Mouse (Mus musculus) CH12.LX (cell line): Measurements from ENCODE around the gene Dixdc1. TPM values are rescaled to one million over a fixed set of nuclear protein-coding genes. Genes with fewer than 3 reads are reported as not detected.

Experiments
- DNase-seq: peaks from one replicate; pipeline ENCODE4 v3.0.0-alpha.2; 2013; ENCODE audit errors: extremely low read depth
- H3K27ac ChIP-seq: 2 replicates; pipeline ENCODE4 v1.5.1; 2012; ENCODE audit warnings: low read depth, mild to moderate bottlenecking, control low read depth, moderate library complexity; ENCODE audit not compliant: insufficient read depth
- H3K27me3 ChIP-seq: replicated peaks from 2 replicates; pipeline ENCODE3; 2012; ENCODE audit warnings: inconsistent platforms
- H3K36me3 ChIP-seq, 2 experiments: replicated peaks in 1 of 2; 2 replicates each; pipeline versions ENCODE3 to v1.6.1; 2012; ENCODE audit warnings: inconsistent platforms in 1 of 2, low read length in 1 of 2, mild to moderate bottlenecking in 1 of 2, mixed read lengths in 1 of 2, moderate library complexity in 1 of 2; ENCODE audit not compliant: control insufficient read depth in 1 of 2, insufficient read depth in 1 of 2
- H3K4me1 ChIP-seq, 2 experiments: 2 replicates each; pipeline ENCODE4 v1.6.1; 2012; ENCODE audit warnings: inconsistent platforms in 1 of 2, moderate library complexity in 1 of 2; ENCODE audit not compliant: insufficient read depth in 2 of 2, control insufficient read depth in 1 of 2
- H3K4me2 ChIP-seq: 2 replicates; pipeline ENCODE4 v1.6.1; 2012; ENCODE audit warnings: low read depth, mild to moderate bottlenecking, control low read depth; ENCODE audit not compliant: poor library complexity, insufficient read depth, severe bottlenecking
- H3K4me3 ChIP-seq, 3 experiments: fragments of 150-350 bp in 1 of 3; sonication (generic) in 1 of 3; replicated peaks in 1 of 3; 2 replicates each; pipeline versions ENCODE3 to v1.5.1; 2011 to 2012; ENCODE audit warnings: low read depth in 2 of 3, low read length in 2 of 3, mild to moderate bottlenecking in 2 of 3, moderate library complexity in 2 of 3, control low read depth in 1 of 3, improper control_type of control experiment in 1 of 3, inconsistent platforms in 1 of 3, mixed read lengths in 1 of 3; ENCODE audit not compliant: poor library complexity in 1 of 3
- H3K79me2 ChIP-seq: replicated peaks from 2 replicates; pipeline ENCODE4 v1.6.1; 2012; ENCODE audit warnings: mild to moderate bottlenecking, moderate library complexity; ENCODE audit not compliant: control insufficient read depth, poor library complexity, insufficient read depth, severe bottlenecking; ENCODE audit errors: extremely low read depth
- H3K9ac ChIP-seq: 2 replicates; pipeline ENCODE4 v1.6.1; 2012; ENCODE audit warnings: low read depth, mild to moderate bottlenecking, control low read depth, moderate library complexity; ENCODE audit not compliant: insufficient read depth
- H3K9me3 ChIP-seq: replicated peaks from 2 replicates; pipeline ENCODE3; 2012; ENCODE audit warnings: low read length, inconsistent platforms, mixed read lengths
- CHD2 ChIP-seq: IDR thresholded peaks from 2 replicates; pipeline ENCODE4 v1.6.1; 2011; ENCODE audit warnings: low read length, improper control_type of control experiment
- CTCF ChIP-seq, 2 experiments: IDR thresholded peaks in 1 of 2; conservative IDR thresholded peaks in 1 of 2; 2 replicates each; pipeline ENCODE4 v1.5.1; 2011 to 2012; ENCODE audit warnings: low read depth in 2 of 2, low read length in 2 of 2, improper control_type of control experiment in 1 of 2, inconsistent platforms in 1 of 2, mild to moderate bottlenecking in 1 of 2, moderate library complexity in 1 of 2
- ELF1 ChIP-seq: IDR thresholded peaks from 2 replicates; pipeline ENCODE4 v1.6.1; 2014; ENCODE audit warnings: low read depth, mild to moderate bottlenecking, inconsistent platforms, low read length, improper control_type of control experiment
- HCFC1 ChIP-seq: IDR thresholded peaks from 2 replicates; pipeline ENCODE4 v1.6.1; 2012; ENCODE audit warnings: low read depth, mild to moderate bottlenecking, inconsistent platforms, low read length, improper control_type of control experiment
- JUND ChIP-seq: conservative IDR thresholded peaks from 2 replicates; pipeline ENCODE4 v1.6.1; 2011; ENCODE audit warnings: low read depth, low read length, improper control_type of control experiment
- MAX ChIP-seq: IDR thresholded peaks from 2 replicates; pipeline ENCODE4 v1.6.1; 2011; ENCODE audit warnings: low read length, improper control_type of control experiment
- MEF2A ChIP-seq: IDR thresholded peaks from 2 replicates; pipeline ENCODE4 v1.6.1; 2014; ENCODE audit warnings: low read depth, mild to moderate bottlenecking, inconsistent platforms, low read length, improper control_type of control experiment, borderline replicate concordance
- NRF1 ChIP-seq: IDR thresholded peaks from 2 replicates; pipeline ENCODE4 v1.6.1; 2014; ENCODE audit warnings: low read depth, mild to moderate bottlenecking, inconsistent platforms, low read length, improper control_type of control experiment, moderate library complexity
- PAX5 ChIP-seq: IDR thresholded peaks from 2 replicates; pipeline ENCODE4 v1.6.1; 2012; ENCODE audit warnings: low read length, inconsistent platforms, mixed read lengths
- POLR2AphosphoS2 ChIP-seq: IDR thresholded peaks from 2 replicates; pipeline ENCODE4 v1.6.1; 2011; ENCODE audit warnings: low read depth, low read length, improper control_type of control experiment
- RAD21 ChIP-seq: IDR thresholded peaks from 2 replicates; pipeline ENCODE4 v1.6.1; 2011; ENCODE audit warnings: low read depth, mild to moderate bottlenecking, low read length, improper control_type of control experiment, moderate library complexity
- RCOR1 ChIP-seq: conservative IDR thresholded peaks from 2 replicates; pipeline ENCODE4 v1.6.1; 2012; ENCODE audit warnings: low read depth, mild to moderate bottlenecking, inconsistent platforms, low read length, improper control_type of control experiment
- SMC3 ChIP-seq: IDR thresholded peaks from 2 replicates; pipeline ENCODE4 v1.6.1; 2011; ENCODE audit warnings: low read depth, low read length, improper control_type of control experiment
- TBP ChIP-seq: conservative IDR thresholded peaks from 2 replicates; pipeline ENCODE4 v1.6.1; 2011; ENCODE audit warnings: low read depth, low read length, improper control_type of control experiment
- UBTF ChIP-seq: IDR thresholded peaks from 2 replicates; pipeline ENCODE4 v1.6.1; 2012; ENCODE audit warnings: low read depth, mild to moderate bottlenecking, inconsistent platforms, low read length, improper control_type of control experiment, moderate library complexity
- USF2 ChIP-seq: conservative IDR thresholded peaks from 2 replicates; pipeline ENCODE4 v1.6.1; 2011; ENCODE audit warnings: low read depth, low read length, improper control_type of control experiment
- dilution Hi-C: fragments of 300-500 bp; cut with MboI; formaldehyde crosslinking; loops from 2 replicates; pipeline ENCODE4 v1.14.3; 2020; ENCODE audit warnings: low sequenced_read_pairs; ENCODE audit not compliant: extremely low pct_unique_long_range_greater_than_20kb, extremely low pct_ligation_motif_present
- in situ Hi-C: fragments of 300-500 bp; cut with MboI; formaldehyde crosslinking; loops from 3 replicates; pipeline ENCODE4 v1.14.3; 2019; ENCODE audit warnings: low sequenced_read_pairs, low pct_ligation_motif_present, low pct_unique_long_range_greater_than_20kb, mixed read lengths
- polyA plus RNA-seq: library from polyadenylated mRNA; unstranded; fragments of >175 nt; gene quantifications from 2 replicates; pipeline ENCODE4 v1.2.1, GENCODE M21; 2012; ENCODE audit warnings: low read depth; ENCODE audit not compliant: insufficient read length
- total RNA-seq, 2 experiments: library from RNA; depleted of rRNA; stranded (reverse); fragments of 300-350 nt in 1 of 2; fragments of >200 nt in 1 of 2; gene quantifications; 2 replicates each; pipeline ENCODE4 v1.2.3; 2012 to 2014

Dixdc1 gene
- total and polyA plus RNA-seq, 3 experiments, result 0.13 to 0.23 (median 0.21) TPM

DNA sequence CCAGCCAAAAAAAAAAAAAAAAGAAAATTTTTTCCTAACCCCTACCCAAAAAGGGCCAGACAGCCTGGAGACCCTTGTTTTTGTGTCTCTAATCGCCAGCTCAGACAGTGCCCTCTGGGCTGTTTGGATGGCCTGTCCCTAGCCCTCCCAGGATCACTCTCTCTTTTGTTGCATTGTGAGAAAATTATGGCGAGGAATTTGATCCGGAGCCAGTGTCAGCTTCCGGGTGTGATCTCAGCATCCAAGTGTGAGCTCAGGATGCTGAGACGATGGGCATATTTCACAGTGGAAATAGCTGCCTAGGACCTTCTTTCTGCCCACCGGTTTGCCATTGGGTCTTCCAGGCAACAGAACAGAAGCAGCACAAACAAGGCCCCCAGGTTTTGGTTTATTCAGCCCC, 11.4 kb upstream of the Dixdc1 start (continued):
- no peak for TF ChIP-seq NRF1

DNA sequence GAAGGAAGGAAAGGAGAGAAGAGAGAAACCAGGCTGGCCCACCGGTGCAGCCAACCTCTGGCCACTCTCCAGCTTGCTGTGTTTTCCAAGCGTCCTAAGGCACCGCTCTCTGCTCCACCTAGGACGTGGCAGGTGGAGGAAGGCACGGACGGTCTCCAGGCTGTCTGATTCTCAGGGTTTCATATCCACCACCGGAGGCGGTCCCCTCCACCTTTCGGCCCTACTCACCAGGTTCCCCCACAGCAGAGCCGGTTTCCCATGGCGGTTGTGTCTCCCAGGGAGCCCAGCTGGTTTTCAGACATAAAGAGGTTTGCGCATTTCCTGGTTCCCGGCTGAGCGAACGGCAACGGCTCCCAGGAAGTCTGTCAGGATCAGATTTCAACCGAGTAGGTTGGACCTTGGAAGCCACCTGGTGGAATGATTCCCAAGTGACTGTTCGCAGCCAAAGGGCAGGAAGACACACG, 6.9 kb upstream of the Dixdc1 start, which contains the start of gene 2310030G06Rik:
TSS of gene 2310030G06Rik (minus strand) at position 323 of the 464 bp plus-strand sequence.
- H3K9ac ChIP-seq, result no peak within 1 kb of the TSS
- no peaks in the 10 kb centered on the region for H3K4me1 ChIP-seq
- no peak within 1 kb of the TSS for H3K4me2 ChIP-seq
- no peaks in the 10 kb centered on the region for H3K36me3 ChIP-seq
- no peak within 1 kb of the TSS for H3K27ac ChIP-seq
- DNase-seq, result no peak
- TF ChIP-seq RCOR1, result no peak
- TF ChIP-seq UBTF, result no peak
- no peak for TF ChIP-seq TBP
- dilution Hi-C loops, result no loop called here
- H3K4me3 ChIP-seq, result no peak within 1 kb of the TSS
- in situ Hi-C loops, result no loop called here
- H3K79me2 ChIP-seq, result no peaks in the 10 kb centered on the region
- no peaks in the 10 kb centered on the region for H3K9me3 ChIP-seq
- no peaks in the 10 kb centered on the region for H3K27me3 ChIP-seq

DNA sequence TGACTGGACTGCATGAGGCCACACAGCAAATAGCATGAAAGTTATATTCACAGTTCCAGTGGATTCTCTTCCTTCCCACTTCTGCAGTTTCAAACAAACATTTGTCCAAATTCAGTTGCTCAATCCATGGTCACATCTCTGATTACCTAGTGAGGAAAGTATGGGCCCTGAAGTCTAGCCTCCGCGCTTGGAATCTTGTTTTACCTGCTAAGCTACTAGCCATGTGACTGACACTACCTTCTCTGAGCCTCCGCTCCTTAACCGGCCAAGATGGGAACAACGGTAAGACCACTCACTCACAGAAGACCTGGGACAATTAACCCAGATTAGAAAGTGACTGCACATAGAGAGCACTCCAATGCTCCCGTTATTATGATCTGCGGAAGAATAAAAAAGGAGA, 6.5 kb upstream of the Dixdc1 start:
- dilution Hi-C loops (no loop called here), in situ Hi-C loops (no loop called here)
- no peaks in the 10 kb centered on the region for H3K4me1 ChIP-seq
- H3K4me3 ChIP-seq, result no peak overlapping the region
- no peak overlapping the region for H3K4me2 ChIP-seq
- TF ChIP-seq TBP (no peak), ELF1 (no peak), MAX (no peak), MEF2A (no peak), HCFC1 (no peak), PAX5 (no peak), RAD21 (no peak), CTCF (conservative IDR thresholded peaks at IDR 0.05 in 1 of 2, IDR thresholded peaks at IDR 0.05 in 1 of 2; ENCODE audit: low read depth in 2 of 2, low read length in 2 of 2) (no peak), USF2 (no peak), SMC3 (no peak), JUND (no peak), POLR2AphosphoS2 (no peak), CHD2 (no peak)
- H3K79me2 ChIP-seq, result no peaks in the 10 kb centered on the region
- no peaks in the 10 kb centered on the region for H3K36me3 ChIP-seq
- no peaks in the 10 kb centered on the region for H3K9me3 ChIP-seq
- no peak overlapping the region for H3K27ac ChIP-seq
- no peaks in the 10 kb centered on the region for H3K27me3 ChIP-seq
- H3K9ac ChIP-seq, result no peak overlapping the region
- DNase-seq, result no peak
